Mouse (Mus musculus) heart, postnatal 0 days (tissue): Measurements from ENCODE around the gene Hcn2.

Experiments used
- CTCF ChIP-seq: IDR thresholded peaks from 2 replicates; pipeline ENCODE4 v1.5.1; 2016; ENCODE audit warnings: antibody characterized with exemption, control low read depth, low read depth
- EP300 ChIP-seq: IDR thresholded peaks from 2 replicates; pipeline ENCODE4 v1.6.1; 2016; ENCODE audit warnings: antibody characterized with exemption, low read depth

- TF ChIP-seq CTCF, result peak; percentile 76
- no peak for TF ChIP-seq EP300
These were observed 3.8 kb upstream of the Hcn2 start for GRCm38 (mm10) chr10:79712499-79713126.
